Mouse (Mus musculus) heart, postnatal 25 days (tissue): ENCODE data around the gene Itpk1. TPM values are rescaled to one million over a fixed set of nuclear protein-coding genes. Genes with fewer than 3 reads are reported as not detected.

Experiments
- DNase-seq: peaks from one replicate; pipeline ENCODE4 v3.0.0; 2022; ENCODE audit warnings: low spot score
- intact Hi-C: fragments of 180-260 bp; cut with DNase I; formaldehyde crosslinking; loops from one replicate; pipeline ENCODE4 v1.15.1; 2025
- total RNA-seq, 2 experiments: library from RNA; stranded (reverse); gene quantifications; 2 replicates each; pipeline ENCODE4 v1.2.3; 2021

Itpk1 gene
- total RNA-seq, 2 experiments from 2014 or later, result 8.3 to 8.9 TPM

DNA sequence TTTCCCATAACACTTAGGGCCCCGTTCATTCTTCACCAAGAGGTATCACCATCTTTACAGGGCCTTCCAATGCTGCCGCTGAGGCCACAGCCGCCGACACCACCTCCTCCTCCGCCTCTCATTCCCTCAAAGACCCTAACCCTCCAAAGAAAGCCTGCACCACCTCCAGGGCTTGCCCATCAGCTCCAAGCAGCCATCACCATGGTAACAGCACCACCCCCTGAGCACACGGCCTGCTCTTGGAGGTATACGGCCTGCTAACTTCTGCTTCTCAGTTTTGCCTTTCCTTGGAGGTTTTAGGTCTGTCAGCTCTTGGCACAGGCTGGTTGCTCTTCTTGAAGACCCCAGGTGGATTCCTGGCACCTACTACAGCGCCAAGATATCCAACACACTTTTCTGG lies 33.9 kb downstream of the Itpk1 start:
- intact Hi-C loops, result no loop called here
- DNase-seq, result no peak

DNA sequence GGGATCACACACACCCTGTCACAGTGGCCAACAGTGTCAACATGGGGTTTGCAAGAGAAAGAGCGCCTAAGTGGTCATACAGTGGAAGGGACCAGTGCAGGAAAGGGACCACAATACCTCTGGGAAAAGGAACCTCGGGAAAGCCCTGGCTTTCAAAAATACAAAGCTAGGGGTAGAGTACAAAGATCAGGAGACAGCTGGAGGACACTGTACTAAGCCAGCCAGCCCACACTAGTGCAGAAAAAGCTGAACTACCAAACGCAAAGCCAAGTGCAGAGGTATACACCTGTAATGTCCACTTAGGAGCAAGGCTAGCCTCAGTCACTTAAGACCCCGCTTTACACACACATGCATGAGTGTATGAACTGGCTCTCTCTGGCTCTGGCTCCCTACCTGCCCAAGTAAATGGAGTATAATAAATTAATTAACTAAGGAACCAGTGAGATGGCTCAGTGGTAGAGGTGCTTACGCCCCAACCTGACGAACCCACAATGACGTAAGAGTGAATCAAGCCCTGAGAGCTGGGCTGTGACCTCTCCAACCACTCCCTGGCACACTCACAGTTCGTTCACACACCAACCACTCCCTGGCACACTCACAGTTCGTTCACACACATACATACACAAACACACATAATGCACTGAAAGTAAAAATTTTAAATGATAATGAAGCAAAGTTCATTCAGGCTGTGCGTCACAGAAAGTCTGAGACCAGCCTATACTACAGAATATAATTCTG lies 39.1 kb downstream of the Itpk1 start:
- no peak for DNase-seq
- intact Hi-C loops, result no loop called here

DNA sequence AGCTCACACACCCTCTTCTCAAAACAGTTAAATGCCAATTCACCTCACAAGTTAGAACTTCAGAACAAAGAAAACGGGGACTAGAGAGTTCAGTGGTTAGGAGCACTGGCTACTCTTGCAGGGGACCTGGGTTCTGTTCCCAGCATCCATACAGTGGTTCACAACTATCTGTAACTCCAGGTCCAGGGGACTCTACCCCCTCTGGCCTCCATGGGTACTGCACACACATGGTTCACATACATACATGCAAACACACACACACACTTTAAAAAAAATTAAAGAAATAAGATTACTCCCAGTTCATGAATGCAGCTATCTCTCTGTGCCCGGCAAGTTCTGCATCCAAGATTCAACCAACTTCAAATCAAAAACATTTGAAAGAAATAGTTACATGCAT lies 40.7 kb downstream of the Itpk1 start:
- intact Hi-C loops, result no loop called here
- DNase-seq, result no peak

DNA sequence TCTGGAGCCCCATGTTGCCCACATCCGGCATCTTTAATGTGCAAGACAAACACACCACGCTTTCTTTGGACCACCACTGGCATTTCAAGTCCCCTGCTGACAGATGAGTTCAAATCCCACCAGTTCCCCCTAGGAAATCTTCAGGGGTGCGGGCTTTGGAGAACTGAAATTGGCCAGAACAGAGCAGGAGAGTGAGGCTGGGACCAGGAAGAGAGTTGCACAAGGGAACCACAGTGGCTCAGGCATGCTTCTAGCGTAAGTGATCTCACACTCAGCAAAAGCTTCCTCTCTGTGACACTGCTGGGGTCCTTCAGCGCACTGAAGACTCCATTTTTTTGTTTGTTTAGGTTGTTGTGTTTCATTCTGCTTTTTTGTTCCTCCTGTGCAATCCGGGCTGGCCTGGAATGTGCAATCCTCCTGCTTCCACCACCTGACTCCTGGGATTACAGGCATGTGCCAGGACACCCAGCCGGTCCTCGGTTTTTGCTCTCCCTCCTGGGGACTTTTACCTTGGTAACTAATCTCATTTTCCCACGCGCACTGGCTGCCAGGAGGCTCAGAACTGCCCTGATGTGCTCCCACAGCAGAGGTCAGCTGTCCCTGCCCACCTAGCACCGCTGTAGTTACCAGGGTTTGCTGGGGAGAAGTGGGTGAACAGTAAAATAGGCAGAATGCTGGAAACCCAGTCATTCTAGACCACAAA lies 41.2 kb downstream of the Itpk1 start:
- DNase-seq, result no peak
- intact Hi-C loops, result no loop called here

DNA sequence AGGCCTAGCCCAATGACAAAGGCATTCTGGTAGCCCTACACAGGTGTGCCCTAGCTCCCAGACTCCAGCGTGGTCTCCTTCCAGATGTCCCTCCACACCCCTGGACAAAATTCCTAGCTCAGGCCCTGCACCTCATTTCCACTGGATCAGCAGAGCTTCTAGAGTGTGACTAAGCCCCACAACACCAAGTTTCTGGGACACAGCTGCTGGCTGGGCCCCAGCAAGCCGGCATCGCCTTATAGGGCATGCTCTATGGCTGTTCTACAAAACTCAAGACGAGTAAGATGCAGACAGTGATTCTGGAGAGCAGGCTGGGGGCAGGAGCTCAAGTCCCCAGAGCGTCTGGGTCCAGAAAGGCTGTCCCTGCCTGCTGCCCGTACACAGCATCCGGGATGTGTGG lies 43.0 kb downstream of the Itpk1 start:
- DNase-seq, result no peak
- intact Hi-C loops, result no loop called here

DNA sequence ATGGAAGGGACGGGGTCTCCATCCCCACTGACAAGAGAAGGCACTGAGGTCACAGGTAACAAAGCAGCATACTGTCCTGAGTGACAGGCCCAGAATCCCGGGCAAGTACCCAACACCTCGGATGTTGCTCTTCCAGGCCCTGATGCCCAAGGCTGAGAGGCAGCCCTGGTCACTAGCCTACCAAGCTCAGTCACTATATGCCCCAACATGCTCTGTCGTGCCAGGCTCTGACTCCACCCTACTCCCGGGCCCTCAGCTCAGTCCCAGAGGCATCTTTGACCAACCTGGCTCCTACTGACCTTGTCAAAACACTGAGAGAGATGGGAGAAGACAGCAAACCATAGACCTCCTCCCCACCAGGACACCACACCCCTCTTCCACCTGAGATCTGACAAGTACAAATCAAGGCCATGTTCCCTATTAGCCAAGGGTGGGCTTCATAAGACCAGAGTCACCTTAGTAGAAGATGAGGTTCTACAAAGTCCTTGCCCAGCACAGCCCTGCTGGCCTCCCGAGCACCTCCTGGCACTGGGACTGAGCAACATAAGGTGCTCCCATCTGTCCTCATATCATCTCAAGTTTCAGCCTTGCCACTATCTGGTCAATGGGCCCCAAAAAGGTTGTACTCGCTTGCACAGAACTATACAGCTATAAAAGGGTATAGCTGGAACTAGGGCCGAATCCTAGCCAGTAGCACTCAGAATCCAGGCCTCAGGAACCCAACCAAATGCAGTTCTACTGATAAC lies 43.7 kb downstream of the Itpk1 start:
- intact Hi-C loops, result no loop called here
- DNase-seq, result no peak

DNA sequence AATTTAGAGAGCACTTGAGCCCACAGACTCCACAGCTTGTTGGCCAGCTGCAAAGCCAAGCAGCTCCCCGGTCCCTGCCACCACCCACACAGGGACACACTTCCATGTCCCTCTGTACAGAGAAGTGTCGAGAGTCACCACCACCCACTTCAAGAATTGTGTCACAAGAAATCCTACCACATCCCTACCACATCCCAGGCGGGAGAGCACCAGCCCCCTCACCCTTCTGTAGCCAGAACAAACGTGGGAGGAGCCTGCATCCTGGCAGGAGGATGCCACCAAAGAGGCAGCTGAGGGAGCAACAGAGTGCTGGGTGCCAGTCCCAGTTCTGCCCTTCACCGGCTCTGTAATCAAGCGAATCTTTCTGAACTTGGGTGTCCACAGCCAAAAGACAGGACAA lies 51.7 kb downstream of the Itpk1 start:
- intact Hi-C loops, result no loop called here
- no peak for DNase-seq

DNA sequence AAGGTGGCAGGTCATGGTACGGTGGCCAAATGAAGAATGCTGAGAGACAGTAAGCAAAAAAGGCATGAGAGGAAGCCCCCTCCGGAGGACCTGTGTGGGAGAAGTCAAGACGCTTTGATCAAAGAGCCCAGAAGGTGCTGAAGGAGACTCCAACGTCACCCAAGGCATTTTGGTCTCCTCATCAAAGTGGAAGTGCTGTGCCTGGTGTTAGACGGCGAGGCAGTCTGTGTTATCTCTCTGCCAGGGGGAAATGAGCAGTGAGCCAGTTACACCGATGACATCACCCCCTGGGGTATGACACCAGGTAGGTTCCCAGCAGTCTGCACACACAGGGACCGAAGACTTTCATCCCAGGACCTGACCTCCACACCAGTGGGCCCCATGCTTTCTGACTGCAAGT lies 52.3 kb downstream of the Itpk1 start:
- intact Hi-C loops, result no loop called here
- DNase-seq, result no peak

DNA sequence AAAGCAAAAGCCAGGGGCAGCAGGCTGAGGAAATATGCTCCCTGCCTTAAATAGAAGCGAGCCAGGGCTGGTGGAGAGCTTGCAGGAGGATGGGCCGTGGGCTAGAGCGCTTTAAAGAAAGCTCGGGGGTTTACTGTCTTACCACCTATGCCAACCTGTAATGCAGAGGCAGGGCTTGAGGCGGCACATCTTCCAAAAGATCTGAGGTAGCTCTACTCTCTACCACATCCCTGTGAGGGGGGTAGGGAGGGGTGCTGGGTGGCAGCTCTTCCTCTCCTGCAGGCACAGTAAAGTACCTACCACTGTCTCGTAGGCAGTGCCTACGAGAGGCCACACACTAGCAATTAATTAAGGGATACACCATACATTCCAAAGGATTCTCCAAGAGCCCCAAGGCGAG lies 52.9 kb downstream of the Itpk1 start:
- DNase-seq, result no peak
- intact Hi-C loops, result no loop called here

DNA sequence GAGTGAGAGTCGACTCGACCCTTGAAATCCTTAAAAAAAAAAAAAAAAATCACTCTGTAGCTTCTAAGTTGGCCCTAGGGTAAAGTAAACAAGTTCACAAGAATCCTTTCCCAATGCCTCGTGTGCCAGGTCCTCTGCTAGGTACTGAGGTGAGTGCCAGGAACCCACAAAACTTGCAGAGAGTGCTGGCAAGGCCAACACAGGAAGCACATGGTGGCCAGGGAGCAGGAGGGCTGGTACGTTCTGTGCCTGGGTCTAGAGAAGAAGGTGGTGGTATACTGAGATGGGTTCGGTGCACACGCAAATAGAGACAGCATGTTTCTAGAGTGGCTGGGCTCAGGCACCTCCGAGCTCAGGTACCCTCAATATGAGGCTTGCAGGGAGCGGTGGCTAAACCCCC lies 53.3 kb downstream of the Itpk1 start:
- intact Hi-C loops, result no loop called here
- no peak for DNase-seq

DNA sequence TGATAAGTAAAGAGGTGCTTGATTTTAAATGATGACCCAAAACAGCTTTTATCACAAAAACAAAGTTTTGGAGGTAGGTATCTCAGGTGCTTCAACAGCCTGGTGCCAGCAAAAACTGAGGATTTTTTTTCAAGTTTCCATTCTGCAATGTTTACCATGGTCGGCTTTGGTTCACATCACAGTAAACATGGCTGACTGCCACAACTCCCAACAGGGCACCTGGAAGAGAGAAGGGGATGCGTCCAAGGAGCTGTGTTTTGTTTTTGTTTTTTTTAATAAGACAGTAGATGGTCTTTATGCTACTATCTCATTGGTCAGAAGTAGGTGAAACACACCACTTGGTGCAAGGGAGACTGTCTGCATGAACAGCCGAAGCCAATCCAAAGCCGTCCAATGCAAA lies 54.1 kb downstream of the Itpk1 start:
- intact Hi-C loops, result no loop called here
- DNase-seq, result no peak

DNA sequence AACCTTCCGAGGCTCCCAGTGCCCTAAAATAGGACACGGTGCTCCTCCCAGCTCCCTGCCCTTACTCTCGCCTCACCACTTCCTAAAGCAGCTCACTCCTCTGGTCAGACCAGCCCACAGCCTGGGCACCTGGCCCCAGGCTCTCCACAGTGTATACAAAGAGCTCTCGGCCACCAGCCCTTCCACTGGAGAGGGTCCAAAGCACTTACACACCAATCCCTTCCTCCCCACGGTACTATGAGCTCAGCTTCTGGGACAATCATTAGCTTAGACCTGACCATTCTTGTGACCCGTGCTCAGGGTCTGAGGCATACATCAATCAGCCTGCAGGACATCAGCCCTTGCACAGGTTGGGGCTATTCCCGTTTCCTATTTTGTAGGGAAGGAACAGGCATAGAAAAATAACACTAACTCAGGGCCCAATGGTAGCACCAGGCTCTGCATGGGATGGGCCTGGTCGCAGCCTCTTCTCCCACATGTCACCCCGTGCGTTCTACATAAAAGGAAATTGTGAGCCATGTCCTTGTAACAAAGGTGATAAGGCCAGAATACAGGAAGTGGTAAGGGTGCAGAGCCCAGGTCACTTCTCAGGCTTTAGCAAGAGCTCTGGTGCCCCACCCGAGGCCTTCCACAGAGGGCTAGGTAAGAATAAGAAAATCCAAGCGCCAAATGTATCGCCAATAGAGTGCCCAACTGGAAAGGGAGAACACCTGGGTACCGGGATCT lies 56.7 kb downstream of the Itpk1 start:
- no peak for DNase-seq
- intact Hi-C loops, result no loop called here

DNA sequence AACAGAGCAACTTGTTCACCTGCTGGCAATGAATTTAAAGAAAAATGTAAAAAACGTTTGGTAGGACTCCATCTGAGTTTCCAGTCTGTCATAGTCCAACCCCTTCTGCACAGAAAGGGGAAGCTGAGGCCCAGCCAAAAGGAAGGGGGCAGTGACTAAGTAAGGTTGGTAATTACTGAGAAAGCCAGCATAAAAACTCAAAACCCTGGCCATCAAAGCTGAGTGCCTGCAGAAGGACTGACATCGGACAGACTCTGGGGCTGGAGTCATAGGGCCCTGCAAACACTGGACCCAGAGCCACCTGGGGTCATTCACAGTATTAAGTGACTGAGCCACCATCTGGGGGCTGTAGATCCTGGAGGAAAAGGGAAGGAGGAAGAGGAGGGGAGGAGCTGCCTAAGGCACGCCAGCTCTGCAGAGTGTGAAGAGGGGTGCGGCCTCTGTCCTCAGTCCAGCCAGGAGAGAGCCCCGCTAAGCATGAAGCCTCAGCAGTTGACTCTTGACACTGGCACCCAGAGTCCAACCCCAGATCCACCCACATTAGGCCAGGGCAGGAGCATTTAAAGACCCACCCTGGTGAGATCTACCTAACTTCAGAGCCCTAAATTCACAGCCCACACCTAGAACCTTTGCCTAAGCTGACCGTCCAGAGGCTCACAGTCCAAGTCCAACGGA lies 58.0 kb downstream of the Itpk1 start:
- DNase-seq, result no peak
- intact Hi-C loops, result no loop called here

DNA sequence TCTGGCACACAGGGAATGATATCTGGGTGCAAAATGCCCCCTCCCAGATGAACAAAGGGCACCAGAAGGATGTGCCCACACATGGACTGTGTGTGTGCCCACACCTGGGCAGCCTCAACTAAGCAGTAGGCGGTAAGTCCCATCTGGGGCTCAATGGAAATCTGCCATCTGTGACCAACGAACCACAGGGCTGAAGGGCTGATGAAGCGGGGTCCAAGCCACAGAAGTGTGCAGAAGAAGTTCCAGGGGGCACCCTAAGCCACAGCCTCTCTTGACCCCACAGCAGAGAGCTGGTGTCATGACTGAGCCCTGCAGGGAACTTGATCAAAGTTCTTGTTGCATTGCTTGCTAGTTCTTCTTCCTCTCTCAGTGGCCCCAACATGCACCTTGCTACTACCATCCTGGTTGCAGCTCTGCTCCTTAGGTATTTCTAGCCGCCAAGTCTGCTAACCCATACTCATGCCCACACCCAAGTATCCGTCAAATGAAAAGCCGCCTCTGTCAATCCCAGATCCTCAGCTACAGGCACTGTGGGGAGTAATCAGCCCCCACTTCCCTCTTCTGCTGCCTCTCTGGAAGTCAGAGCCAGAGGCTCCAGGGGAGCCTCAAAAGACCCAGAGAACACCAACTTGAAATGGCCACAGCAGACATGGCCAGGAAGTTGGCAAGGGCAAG lies 58.7 kb downstream of the Itpk1 start:
- DNase-seq, result no peak
- intact Hi-C loops, result no loop called here

DNA sequence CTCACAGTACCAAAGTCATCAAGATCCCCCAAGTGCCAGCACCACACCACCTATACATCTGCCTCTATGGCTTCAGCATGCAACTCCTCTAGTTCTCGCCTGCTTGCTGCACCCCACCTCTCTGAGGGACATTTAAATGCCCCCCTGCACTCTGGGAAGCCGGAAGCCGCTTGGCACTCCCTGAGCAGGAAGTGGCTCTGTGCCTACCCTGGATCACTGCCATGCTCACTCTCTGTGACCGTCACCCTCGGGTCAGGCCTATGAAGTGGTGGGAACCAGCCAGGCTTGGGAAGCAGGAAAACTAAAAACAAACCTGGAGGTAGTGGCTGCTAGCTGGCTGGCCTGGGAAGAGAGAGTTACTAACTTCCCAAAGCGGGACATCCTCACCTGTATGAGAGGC lies 61.4 kb downstream of the Itpk1 start:
- intact Hi-C loops, result no loop called here
- DNase-seq, result no peak

DNA sequence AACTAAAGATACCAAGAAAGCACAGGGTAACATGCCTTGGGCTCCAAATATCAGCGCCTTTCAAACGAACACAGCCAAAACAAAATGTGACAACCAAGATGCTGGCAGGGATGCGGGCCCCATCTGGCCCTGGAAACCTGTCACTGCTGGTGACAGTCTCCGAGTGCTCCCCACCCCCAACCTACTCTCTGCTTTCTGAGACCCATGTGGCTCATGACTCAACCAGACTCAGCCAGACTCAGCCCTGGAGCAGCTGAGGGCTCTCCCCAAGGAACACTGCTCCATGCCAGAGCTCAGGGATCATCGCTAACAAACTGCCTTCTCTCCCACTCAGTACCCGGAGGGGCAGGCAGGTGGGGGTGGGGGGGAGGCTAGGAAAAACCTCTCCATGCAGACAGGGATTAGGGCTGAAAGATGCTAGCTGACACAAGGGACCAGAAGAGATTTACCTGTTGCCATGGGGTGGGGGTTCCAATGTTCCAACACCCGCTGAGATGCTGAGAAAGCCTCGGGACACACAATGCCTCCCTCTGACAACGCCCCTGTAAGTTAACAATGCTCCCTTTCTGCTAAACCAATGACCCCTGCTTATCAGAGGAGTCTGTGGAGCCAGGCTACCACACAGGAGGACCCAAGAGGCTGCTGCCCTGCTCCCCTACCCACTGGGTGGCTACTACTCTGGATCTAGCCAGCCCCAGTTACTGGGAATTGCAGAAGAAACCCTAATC lies 64.1 kb downstream of the Itpk1 start:
- intact Hi-C loops, result no loop called here
- no peak for DNase-seq

DNA sequence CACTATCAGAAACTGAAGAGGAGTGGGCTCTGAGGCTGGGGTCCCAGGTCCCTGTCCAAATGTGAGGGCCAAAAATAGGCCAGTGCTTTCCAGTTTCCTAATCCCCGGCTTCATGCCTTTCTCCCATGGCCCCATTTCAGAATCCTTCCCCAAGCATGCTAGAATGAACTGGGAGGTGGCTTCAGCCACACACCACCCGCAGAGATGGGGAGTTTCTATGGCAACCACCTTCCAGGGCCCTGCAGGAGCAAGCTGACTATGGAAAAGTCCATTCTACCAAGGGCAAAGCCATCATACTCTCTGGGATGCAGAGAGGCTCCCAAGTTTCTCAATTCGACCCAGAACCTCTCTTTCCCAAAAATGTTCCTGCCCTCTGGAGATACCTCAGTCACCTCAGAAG lies 65.9 kb downstream of the Itpk1 start:
- no peak for DNase-seq
- intact Hi-C loops, result no loop called here

DNA sequence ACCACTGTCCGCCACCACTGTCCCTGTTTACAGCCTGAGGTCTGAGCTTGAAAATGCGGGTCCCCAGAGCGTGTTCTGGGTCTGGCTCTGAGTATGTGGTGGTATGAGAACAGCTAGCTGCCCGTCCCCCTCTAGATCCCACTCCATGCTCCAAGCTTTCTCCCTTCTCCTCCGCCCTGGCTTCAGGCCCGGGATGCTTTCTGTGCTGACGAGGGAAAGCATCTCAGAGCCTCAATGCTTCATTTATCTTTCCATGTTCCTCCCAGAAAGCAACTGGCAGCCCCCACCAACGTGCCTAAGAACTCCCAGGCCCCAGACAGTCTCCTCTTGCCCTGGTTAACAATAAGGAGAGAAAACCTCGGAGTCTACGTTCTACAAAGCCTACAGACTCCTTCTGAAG lies 67.5 kb downstream of the Itpk1 start:
- DNase-seq, result no peak
- intact Hi-C loops, result no loop called here
